Mouse (Mus musculus) neural tube, embryonic 11.5 days (tissue): ENCODE results near the gene Plekha6. TPM values are rescaled to one million over a fixed set of nuclear protein-coding genes. Genes with fewer than 3 reads are reported as not detected.

Experiments
- ATAC-seq: fragments of 200-750 bp; cut with Nextera tagmentation; 2 replicates; pipeline ENCODE4 v1.8.0; 2017; ENCODE audit warnings: moderate number of reproducible peaks, mild to moderate bottlenecking, moderate TSS enrichment, moderate library complexity; ENCODE audit not compliant: insufficient read depth, low FRiP score, low TSS enrichment
- DNase-seq: peaks from one replicate; pipeline ENCODE4 v3.0.0-alpha.2; 2015; ENCODE audit warnings: low spot score
- H3K27ac ChIP-seq: fragments of 300-500 bp; sonication (generic); 2 replicates; pipeline ENCODE4 v1.5.1; 2014; ENCODE audit warnings: low read depth, mild to moderate bottlenecking, low read length
- H3K27me3 ChIP-seq: fragments of 300-500 bp; sonication (generic); 2 replicates; pipeline ENCODE4 v1.6.1; 2014; ENCODE audit warnings: mild to moderate bottlenecking, low read length, mixed read lengths; ENCODE audit not compliant: control insufficient read depth, insufficient read depth
- H3K36me3 ChIP-seq: fragments of 300-500 bp; sonication (generic); 2 replicates; pipeline ENCODE4 v1.6.1; 2014; ENCODE audit warnings: mild to moderate bottlenecking, low read length, moderate library complexity, mixed read lengths; ENCODE audit not compliant: control insufficient read depth, insufficient read depth
- H3K4me1 ChIP-seq: fragments of 300-500 bp; sonication (generic); 2 replicates; pipeline ENCODE4 v1.6.1; 2014; ENCODE audit warnings: low read length, mixed read lengths; ENCODE audit not compliant: control insufficient read depth, insufficient read depth
- H3K4me2 ChIP-seq: fragments of 300-500 bp; sonication (generic); 2 replicates; pipeline ENCODE4 v1.6.1; 2014; ENCODE audit warnings: low read depth, mild to moderate bottlenecking, moderate library complexity
- H3K4me3 ChIP-seq: fragments of 300-500 bp; sonication (generic); 2 replicates; pipeline ENCODE4 v1.5.1; 2014; ENCODE audit warnings: low read depth, low read length
- H3K9ac ChIP-seq: fragments of 300-500 bp; sonication (generic); 2 replicates; pipeline ENCODE4 v1.6.1; 2014; ENCODE audit warnings: mild to moderate bottlenecking, low read length
- H3K9me3 ChIP-seq: fragments of 300-500 bp; sonication (generic); 2 replicates; pipeline ENCODE4 v1.6.1; 2016; ENCODE audit warnings: low read length; ENCODE audit not compliant: control insufficient read depth
- WGBS: fragments of 180-500 bp; shearing (Covaris S2); extraction: QIAGEN DNeasy Blood & Tissue Kit; methylation state at CpG from one replicate; pipeline ENCODE4 v1.1.7; 2014; 5-methylcytosine and 5-hydroxymethylcytosine counted together
- polyA plus RNA-seq: library from polyadenylated mRNA; unstranded; fragments of >200 nt; fragmentation: Nextera tagmentation; extraction: Ambion mirVana; gene quantifications from 2 replicates; pipeline ENCODE4 v1.2.1, GENCODE M21; 2014

Gene Plekha6
- polyA plus RNA-seq, 1 experiment from 2014 or later: 12.5 TPM

DNA sequence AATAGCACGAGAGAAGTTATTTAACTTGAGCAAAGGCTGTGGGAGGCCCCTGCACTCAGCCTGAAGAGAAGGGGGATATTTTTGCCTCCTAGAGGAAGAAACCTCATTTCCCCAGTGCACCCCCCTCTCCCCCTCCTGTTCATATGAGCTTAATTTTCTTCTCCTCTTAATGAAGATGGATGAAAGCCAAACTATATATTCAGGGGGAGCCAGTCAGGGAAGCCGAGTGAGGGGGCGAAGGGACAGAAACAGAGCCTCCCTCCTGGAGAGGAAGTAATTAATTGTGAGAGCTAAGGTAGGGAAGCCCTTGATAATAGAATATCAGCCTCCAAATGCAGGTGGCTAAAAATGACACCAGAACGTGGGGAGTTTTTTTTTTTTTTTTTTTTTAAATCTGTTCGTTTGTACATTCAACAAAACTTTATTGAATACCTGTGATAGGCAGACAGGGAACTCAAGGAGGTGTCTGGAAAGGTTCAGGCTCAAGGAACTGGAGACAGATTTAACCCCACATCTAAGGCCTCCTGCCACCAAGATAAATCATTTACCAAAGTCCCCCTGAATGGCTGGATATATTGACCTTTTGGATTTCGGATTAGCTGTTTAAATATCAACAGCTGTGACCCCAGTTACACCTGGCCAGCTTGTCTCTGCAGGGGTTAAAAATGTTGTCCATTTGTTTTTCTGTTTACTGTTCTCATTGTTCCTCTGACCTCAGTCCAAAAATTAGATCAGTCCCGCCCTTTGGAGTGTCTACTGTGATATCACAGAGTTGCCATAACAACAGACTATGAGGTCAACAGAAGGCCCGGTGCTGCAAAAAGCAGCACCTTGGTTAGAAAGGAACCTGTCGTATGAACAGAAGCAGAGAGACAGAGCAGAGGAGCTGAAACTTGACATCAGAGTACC is 91.1 kb downstream of the Plekha6 start:
- Histone ChIP-seq H3K4me2 (no peak overlapping the region), H3K36me3 (no peaks in the 10 kb centered on the region), H3K4me3 (no peak overlapping the region), H3K27me3 (no peaks in the 10 kb centered on the region), H3K9ac (no peak overlapping the region), H3K4me1 (peaks cover 19% of the 10 kb centered on the region), H3K27ac (no peak overlapping the region), H3K9me3 (no peaks in the 10 kb centered on the region)
- WGBS: 56% methylated on average over 9 of the region's 9 CpGs
- DNase-seq: peak; percentile 14
- no peak for ATAC-seq

- ATAC-seq (no peak), DNase-seq (peak; percentile 8)
- H3K4me1 ChIP-seq: peaks cover 15% of the 10 kb centered on the region
- no peak overlapping the region for H3K4me2 ChIP-seq
- 54% methylated on average over 5 of the region's 5 CpGs for WGBS
- no peak overlapping the region for H3K4me3 ChIP-seq
- peak overlapping the region; percentile 6; the same call in 1 of the 2 replicates for H3K9ac ChIP-seq
- no peaks in the 10 kb centered on the region for H3K36me3 ChIP-seq
- H3K27me3 ChIP-seq: no peaks in the 10 kb centered on the region
- no peaks in the 10 kb centered on the region for H3K9me3 ChIP-seq
- H3K27ac ChIP-seq: no peak overlapping the region
Observed at GRCm38 (mm10) chr1:133255776-133256175, 91.8 kb downstream of the Plekha6 start.

DNA sequence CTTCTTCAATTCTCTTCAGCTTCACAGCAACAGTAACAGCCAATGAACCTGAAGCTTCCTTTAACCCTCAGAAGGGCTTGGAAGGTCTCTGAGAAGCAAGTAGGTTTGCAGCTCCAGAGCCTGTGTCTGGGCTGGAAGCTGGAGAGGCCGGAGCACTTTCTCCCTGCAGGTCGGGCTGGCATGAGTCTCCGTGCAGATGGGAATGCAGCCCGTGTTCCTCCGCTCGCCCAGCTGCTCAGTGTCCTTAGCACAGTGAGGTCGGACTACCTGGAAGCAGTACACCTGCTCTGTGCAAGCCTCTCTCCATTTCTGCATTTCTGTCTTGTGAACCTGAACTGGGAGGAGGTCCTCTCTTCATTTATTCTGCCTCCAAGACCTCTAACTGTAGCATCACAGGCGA is 92.3 kb downstream of the Plekha6 start:
- H3K27ac ChIP-seq: no peak overlapping the region
- H3K4me3 ChIP-seq: no peak overlapping the region
- no peaks in the 10 kb centered on the region for H3K9me3 ChIP-seq
- ATAC-seq: no peak
- no peak for DNase-seq
- WGBS: 80% methylated on average over 8 of the region's 8 CpGs
- peaks cover 10% of the 10 kb centered on the region for H3K4me1 ChIP-seq
- no peaks in the 10 kb centered on the region for H3K27me3 ChIP-seq
- H3K4me2 ChIP-seq: no peak overlapping the region
- H3K9ac ChIP-seq: no peak overlapping the region
- no peaks in the 10 kb centered on the region for H3K36me3 ChIP-seq

DNA sequence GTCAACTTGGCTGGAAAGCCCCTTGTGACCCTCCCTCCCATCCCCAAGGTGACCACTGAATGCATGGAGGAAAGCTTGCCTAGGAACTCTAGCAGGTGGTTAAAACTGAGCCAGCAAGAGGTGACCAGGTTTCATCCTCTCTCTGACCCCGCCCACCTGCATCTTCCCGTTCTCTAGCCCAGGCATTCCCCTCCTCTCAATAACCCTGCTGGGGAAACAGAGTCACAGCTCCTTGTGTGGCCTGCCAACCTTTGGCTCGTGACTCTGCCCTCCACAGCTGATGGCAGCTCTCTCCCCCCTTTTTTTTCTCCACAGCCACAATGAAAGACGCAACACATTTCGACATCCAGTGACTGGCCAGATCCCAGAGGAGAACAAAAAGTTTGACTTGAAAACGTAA is 94.7 kb downstream of the Plekha6 start:
- Histone ChIP-seq H3K36me3 (no peaks in the 10 kb centered on the region), H3K27ac (no peak overlapping the region), H3K4me2 (no peak overlapping the region), H3K9me3 (no peaks in the 10 kb centered on the region), H3K4me3 (no peak overlapping the region), H3K27me3 (no peaks in the 10 kb centered on the region), H3K4me1 (peaks cover 3% of the 10 kb centered on the region; the same call in 1 of the 2 replicates), H3K9ac (no peak overlapping the region)
- no peak for ATAC-seq
- WGBS: 73% methylated on average over 6 of the region's 6 CpGs
- DNase-seq: no peak

GRCm38 (mm10) chr1:133262628-133263027 is 98.6 kb downstream of the Plekha6 start:
- H3K4me1 ChIP-seq: peaks cover 8% of the 10 kb centered on the region; the same call in 1 of the 2 replicates
- no peak overlapping the region for H3K4me2 ChIP-seq
- H3K27ac ChIP-seq: no peak overlapping the region
- DNase-seq: no peak
- H3K4me3 ChIP-seq: no peak overlapping the region
- H3K9me3 ChIP-seq: no peaks in the 10 kb centered on the region
- H3K9ac ChIP-seq: no peak overlapping the region
- ATAC-seq: no peak
- no peaks in the 10 kb centered on the region for H3K27me3 ChIP-seq
- WGBS: 87% methylated on average over 6 of the region's 6 CpGs
- no peaks in the 10 kb centered on the region for H3K36me3 ChIP-seq

DNA sequence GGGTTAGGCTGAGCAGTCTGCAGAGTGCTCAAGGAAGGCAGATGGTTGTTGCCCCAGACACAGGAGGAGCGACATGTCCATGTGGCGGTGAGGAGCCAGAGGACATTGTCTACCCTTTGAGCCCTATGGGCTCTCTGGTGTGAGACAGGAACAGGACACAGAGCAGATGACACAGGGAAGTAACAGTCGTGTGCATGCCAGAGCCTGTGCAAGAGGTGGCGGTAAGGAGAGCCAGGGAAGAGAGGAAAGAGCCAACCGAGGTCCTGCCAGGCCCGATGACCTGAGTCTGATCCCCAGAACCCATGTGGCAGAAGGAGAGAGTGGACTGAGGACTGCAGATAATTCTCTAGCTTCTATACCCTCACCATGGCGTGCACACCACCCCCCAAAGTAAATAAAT is 99.1 kb downstream of the Plekha6 start:
- H3K4me1 ChIP-seq: peaks cover 9% of the 10 kb centered on the region; the same call in 1 of the 2 replicates
- no peaks in the 10 kb centered on the region for H3K27me3 ChIP-seq
- no peak overlapping the region for H3K4me3 ChIP-seq
- 88% methylated on average over 7 of the region's 7 CpGs for WGBS
- H3K36me3 ChIP-seq: no peaks in the 10 kb centered on the region
- ATAC-seq (no peak), DNase-seq (no peak)
- H3K27ac ChIP-seq: no peak overlapping the region
- no peak overlapping the region for H3K9ac ChIP-seq
- H3K4me2 ChIP-seq: no peak overlapping the region
- H3K9me3 ChIP-seq: no peaks in the 10 kb centered on the region

GRCm38 (mm10) chr1:133264367-133264766 is 100.4 kb downstream of the Plekha6 start:
- Histone ChIP-seq H3K4me1 (peaks cover 9% of the 10 kb centered on the region; the same call in 1 of the 2 replicates), H3K27ac (no peak overlapping the region), H3K27me3 (no peaks in the 10 kb centered on the region), H3K9ac (no peak overlapping the region), H3K4me2 (no peak overlapping the region), H3K9me3 (no peaks in the 10 kb centered on the region), H3K36me3 (no peaks in the 10 kb centered on the region), H3K4me3 (no peak overlapping the region)
- no peak for ATAC-seq
- WGBS: 70% methylated on average over 12 of the region's 12 CpGs
- no peak for DNase-seq

DNA sequence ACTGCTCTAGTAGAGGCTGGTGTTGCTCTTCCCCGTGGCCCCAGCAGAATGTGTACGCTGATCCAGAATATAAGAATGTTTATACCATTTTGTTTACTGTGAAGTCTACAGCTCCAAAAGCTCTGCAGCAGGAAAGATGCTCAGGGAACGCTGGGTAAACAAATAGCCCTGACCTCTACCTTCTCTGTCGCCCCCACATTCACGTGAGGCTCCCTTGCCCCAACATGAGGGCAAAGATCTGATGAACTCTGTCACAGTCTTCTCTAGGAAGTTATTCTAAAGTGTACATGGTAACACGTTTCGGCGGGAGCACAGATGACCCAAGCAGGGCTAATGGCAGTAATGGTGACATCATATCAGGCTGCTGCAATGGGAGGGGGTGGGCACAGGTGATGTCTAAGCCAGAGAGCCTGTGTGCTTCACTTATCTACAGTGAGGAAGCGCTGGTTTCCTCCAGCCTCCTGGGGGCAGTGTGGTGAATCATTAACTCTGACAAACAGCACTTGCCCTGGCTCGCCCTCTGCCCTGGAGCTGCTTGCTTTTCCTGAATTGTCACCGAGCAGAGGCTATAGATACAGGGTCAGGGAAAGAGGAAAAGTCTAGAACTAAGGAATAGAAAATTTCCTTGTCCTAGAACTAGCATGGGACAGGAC is 101.2 kb downstream of the Plekha6 start:
- DNase-seq (peak; percentile 35), ATAC-seq (no peak)
- Histone ChIP-seq H3K27me3 (no peaks in the 10 kb centered on the region), H3K36me3 (no peaks in the 10 kb centered on the region), H3K4me1 (peaks cover 9% of the 10 kb centered on the region; the same call in 1 of the 2 replicates), H3K4me3 (no peak overlapping the region), H3K9me3 (no peaks in the 10 kb centered on the region), H3K9ac (no peak overlapping the region), H3K27ac (no peak overlapping the region), H3K4me2 (no peak overlapping the region)
- 56% methylated on average over 11 of the region's 11 CpGs for WGBS
